Mouse (Mus musculus) MEL (cell line): ENCODE results near the gene Hspa1a. TPM values are rescaled to one million over a fixed set of nuclear protein-coding genes. Genes with fewer than 3 reads are reported as not detected.

Source experiments
- DNase-seq: peaks from one replicate; pipeline ENCODE4 v3.0.0; 2011; ENCODE audit warnings: low read depth, low spot score
- H3K27ac ChIP-seq: 2 replicates; pipeline ENCODE4 v1.5.1; 2012; ENCODE audit warnings: low read depth, mild to moderate bottlenecking, control low read depth, low read length, moderate library complexity; ENCODE audit not compliant: control insufficient read depth
- H3K27me3 ChIP-seq, 2 experiments: fragments of 150-350 bp in 1 of 2; sonication (generic) in 1 of 2; 2 replicates each; pipeline ENCODE4 v1.6.1; 2012; ENCODE audit warnings: low read length in 2 of 2, mild to moderate bottlenecking in 2 of 2, improper control_type of control experiment in 1 of 2, moderate library complexity in 1 of 2; ENCODE audit not compliant: insufficient read depth in 2 of 2, control insufficient read depth in 1 of 2
- H3K36me3 ChIP-seq, 2 experiments: 2 replicates each; pipeline ENCODE4 v1.6.1; 2012 to 2014; ENCODE audit warnings: low read length in 2 of 2, improper control_type of control experiment in 1 of 2, inconsistent platforms in 1 of 2, mild to moderate bottlenecking in 1 of 2; ENCODE audit not compliant: insufficient read depth in 2 of 2, control insufficient read depth in 1 of 2
- H3K4me1 ChIP-seq, 2 experiments: fragments of 150-350 bp in 1 of 2; sonication (generic) in 1 of 2; 2 replicates each; pipeline ENCODE4 v1.6.1; 2012; ENCODE audit warnings: low read length in 2 of 2, improper control_type of control experiment in 1 of 2, mild to moderate bottlenecking in 1 of 2; ENCODE audit not compliant: insufficient read depth in 2 of 2, control insufficient read depth in 1 of 2
- H3K4me3 ChIP-seq, 2 experiments: fragments of 150-350 bp in 1 of 2; sonication (generic) in 1 of 2; 2 replicates each; pipeline ENCODE4 v1.5.1; 2012; ENCODE audit warnings: low read depth in 2 of 2, low read length in 2 of 2, mild to moderate bottlenecking in 2 of 2, moderate library complexity in 2 of 2, control low read depth in 1 of 2, improper control_type of control experiment in 1 of 2; ENCODE audit not compliant: control insufficient read depth in 1 of 2, insufficient read depth in 1 of 2
- H3K79me2 ChIP-seq: 2 replicates; pipeline ENCODE4 v1.6.1; 2012; ENCODE audit warnings: mild to moderate bottlenecking, low read length, moderate library complexity; ENCODE audit not compliant: control insufficient read depth, poor library complexity, insufficient read depth
- H3K9ac ChIP-seq: 2 replicates; pipeline ENCODE4 v1.6.1; 2012; ENCODE audit warnings: low read depth, mild to moderate bottlenecking, control low read depth, low read length, moderate library complexity; ENCODE audit not compliant: control insufficient read depth, poor library complexity, severe bottlenecking
- H3K9me3 ChIP-seq: fragments of 150-350 bp; sonication (generic); replicated peaks from 2 replicates; pipeline ENCODE4 v1.6.1; 2012; ENCODE audit warnings: mild to moderate bottlenecking, low read length, improper control_type of control experiment, moderate library complexity; ENCODE audit not compliant: insufficient read depth
- CTCF ChIP-seq, 3 experiments: IDR thresholded peaks in 2 of 3; conservative IDR thresholded peaks in 1 of 3; 2 replicates each; pipeline ENCODE4 v1.5.1; 2011 to 2012; ENCODE audit warnings: low read length in 3 of 3, low read depth in 2 of 3, mild to moderate bottlenecking in 2 of 3, improper control_type of control experiment in 1 of 3, inconsistent platforms in 1 of 3, mixed read lengths in 1 of 3, moderate library complexity in 1 of 3; ENCODE audit not compliant: control insufficient read depth in 1 of 3, insufficient read depth in 1 of 3, poor library complexity in 1 of 3, severe bottlenecking in 1 of 3
- ELF1 ChIP-seq: IDR thresholded peaks from 2 replicates; pipeline ENCODE4 v1.6.1; 2014; ENCODE audit warnings: low read depth, mild to moderate bottlenecking, inconsistent platforms, low read length, improper control_type of control experiment, moderate library complexity
- EP300 ChIP-seq, 2 experiments: IDR thresholded peaks; 2 replicates each; pipeline ENCODE4 v1.6.1; 2011; ENCODE audit warnings: improper control_type of control experiment in 2 of 2, low read length in 2 of 2, low read depth in 1 of 2, mild to moderate bottlenecking in 1 of 2
- ETS1 ChIP-seq: IDR thresholded peaks from 2 replicates; pipeline ENCODE4 v1.6.1; 2012; ENCODE audit warnings: low read depth, mild to moderate bottlenecking, inconsistent platforms, low read length, improper control_type of control experiment, moderate library complexity
- GABPA ChIP-seq: IDR thresholded peaks from 2 replicates; pipeline ENCODE4 v1.6.1; 2012; ENCODE audit warnings: low read depth, mild to moderate bottlenecking, inconsistent platforms, low read length, improper control_type of control experiment, moderate library complexity
- GATA1 ChIP-seq: IDR thresholded peaks from 2 replicates; pipeline ENCODE4 v1.6.1; 2011; ENCODE audit warnings: low read depth, low read length, improper control_type of control experiment
- HCFC1 ChIP-seq: IDR thresholded peaks from 2 replicates; pipeline ENCODE4 v1.6.1; 2012; ENCODE audit warnings: low read depth, mild to moderate bottlenecking, inconsistent platforms, low read length, improper control_type of control experiment, moderate library complexity
- JUND ChIP-seq: IDR thresholded peaks from 2 replicates; pipeline ENCODE4 v1.6.1; 2011; ENCODE audit warnings: low read depth, mild to moderate bottlenecking, improper control_type of control experiment, low read length
- KAT2A ChIP-seq: conservative IDR thresholded peaks from 2 replicates; pipeline ENCODE4 v1.6.1; 2012; ENCODE audit warnings: low read depth, low read length, improper control_type of control experiment, inconsistent platforms
- MAFK ChIP-seq: IDR thresholded peaks from 2 replicates; pipeline ENCODE4 v1.6.1; 2011; ENCODE audit warnings: low read depth, mild to moderate bottlenecking, low read length, improper control_type of control experiment, borderline replicate concordance
- MAX ChIP-seq: IDR thresholded peaks from 2 replicates; pipeline ENCODE4 v1.6.1; 2011; ENCODE audit warnings: low read length, improper control_type of control experiment
- MYB ChIP-seq: IDR thresholded peaks from 2 replicates; pipeline ENCODE4 v1.6.1; 2011; ENCODE audit warnings: mild to moderate bottlenecking, low read depth, low read length, improper control_type of control experiment
- MYC ChIP-seq: IDR thresholded peaks from 2 replicates; pipeline ENCODE4 v1.6.1; 2011; ENCODE audit warnings: low read depth, mild to moderate bottlenecking, low read length, improper control_type of control experiment, moderate library complexity
- NELFE ChIP-seq: IDR thresholded peaks from 2 replicates; pipeline ENCODE4 v1.6.1; 2011; ENCODE audit warnings: low read depth, low read length, improper control_type of control experiment
- NRF1 ChIP-seq: IDR thresholded peaks from 2 replicates; pipeline ENCODE4 v1.6.1; 2014; ENCODE audit warnings: low read depth, mild to moderate bottlenecking, inconsistent platforms, low read length, improper control_type of control experiment, moderate library complexity; ENCODE audit not compliant: poor library complexity, insufficient read depth, severe bottlenecking
- POLR2A ChIP-seq, 2 experiments: IDR thresholded peaks; 2 replicates each; pipeline ENCODE4 v1.6.1; 2011 to 2012; ENCODE audit warnings: low read length in 2 of 2, mild to moderate bottlenecking in 2 of 2, control low read depth in 1 of 2, improper control_type of control experiment in 1 of 2, low read depth in 1 of 2, moderate library complexity in 1 of 2; ENCODE audit not compliant: control insufficient read depth in 1 of 2, insufficient read depth in 1 of 2, poor library complexity in 1 of 2
- POLR2AphosphoS5 ChIP-seq: IDR thresholded peaks from 2 replicates; pipeline ENCODE4 v1.6.1; 2012; ENCODE audit warnings: low read depth, borderline replicate concordance, mild to moderate bottlenecking, inconsistent platforms, low read length, moderate library complexity, mixed read lengths
- RAD21 ChIP-seq: IDR thresholded peaks from 2 replicates; pipeline ENCODE4 v1.6.1; 2011; ENCODE audit warnings: mild to moderate bottlenecking, low read depth, low read length, improper control_type of control experiment
- RCOR1 ChIP-seq: IDR thresholded peaks from 2 replicates; pipeline ENCODE4 v1.6.1; 2012; ENCODE audit warnings: low read depth, mild to moderate bottlenecking, inconsistent platforms, low read length, improper control_type of control experiment
- SIN3A ChIP-seq: IDR thresholded peaks from 2 replicates; pipeline ENCODE4 v1.6.1; 2012; ENCODE audit warnings: low read length, improper control_type of control experiment, inconsistent platforms
- TBP ChIP-seq: IDR thresholded peaks from 2 replicates; pipeline ENCODE4 v1.8.0; 2011; ENCODE audit warnings: low read depth, low read length, improper control_type of control experiment
- TCF12 ChIP-seq: IDR thresholded peaks from 2 replicates; pipeline ENCODE4 v1.6.1; 2014; ENCODE audit warnings: low read depth, mild to moderate bottlenecking, inconsistent platforms, low read length, improper control_type of control experiment, moderate library complexity
- USF1 ChIP-seq: IDR thresholded peaks from 2 replicates; pipeline ENCODE4 v1.6.1; 2014; ENCODE audit warnings: low read depth, mild to moderate bottlenecking, inconsistent platforms, low read length, improper control_type of control experiment, moderate library complexity
- ZNF384 ChIP-seq: IDR thresholded peaks from 2 replicates; pipeline ENCODE4 v1.6.1; 2012; ENCODE audit warnings: low read depth, mild to moderate bottlenecking, inconsistent platforms, low read length, improper control_type of control experiment
- polyA plus RNA-seq, 2 experiments: library from polyadenylated mRNA; stranded (reverse) in 1 of 2; unstranded in 1 of 2; fragments of >175 nt in 1 of 2; fragments of >200 nt in 1 of 2; gene quantifications; 2 replicates each; pipeline versions ENCODE4 v1.2.1 to v1.2.4; 2012; ENCODE audit warnings: low replicate concordance in 2 of 2, low read depth in 1 of 2; ENCODE audit not compliant: insufficient read length in 2 of 2, insufficient read depth in 1 of 2, missing spikeins in 1 of 2
- total RNA-seq: library from RNA; depleted of rRNA; stranded (reverse); fragments of 300-350 nt; gene quantifications from 2 replicates; pipeline ENCODE4 v1.2.3, GENCODE M21; 2012

Hspa1a gene
- total and polyA plus RNA-seq, 3 experiments, result not detected

GRCm38 (mm10) chr17:34941344-34942041 is 30.5 kb downstream of the Hspa1a start:
- H3K27me3 ChIP-seq, result no peaks in the 10 kb centered on the region
- peak overlapping the region; percentile 96 for H3K27ac ChIP-seq
- TF ChIP-seq KAT2A (no peak), MYC (no peak), CTCF (IDR thresholded peaks at IDR 0.05 in 2 of 3, conservative IDR thresholded peaks at IDR 0.05 in 1 of 3; ENCODE audit: control insufficient read depth in 1 of 3, insufficient read depth in 1 of 3, low read depth in 2 of 3, low read length in 3 of 3, poor library complexity in 1 of 3, severe bottlenecking in 1 of 3) (no peak), RAD21 (no peak), GATA1 (peak; percentile 81), SIN3A (peak; percentile 79), RCOR1 (peak; percentile 66), EP300 (IDR thresholded peaks at IDR 0.05; ENCODE audit: low read depth in 1 of 2, low read length in 2 of 2) (peak; percentile 72 to 88), NELFE (no peak), MAFK (no peak), JUND (0 out of 2 replicates have a peak, but pooled peaks have one; percentile 19), USF1 (no peak), GABPA (no peak), MYB (peak; percentile 78), NRF1 (no peak), ETS1 (peak; percentile 46), ZNF384 (peak; percentile 91), POLR2AphosphoS5 (no peak), TCF12 (peak; percentile 61; the same call in 1 of the 2 replicates), ELF1 (peak; percentile 59; the same call in 1 of the 2 replicates), TBP (no peak), MAX (no peak), HCFC1 (peak; percentile 64), POLR2A (IDR thresholded peaks at IDR 0.05; ENCODE audit: control insufficient read depth in 1 of 2, insufficient read depth in 1 of 2, low read depth in 1 of 2, low read length in 2 of 2, poor library complexity in 1 of 2) (peak in 1 of 2 experiments; percentile 39; a peak in 1 of 4 replicates)
- peak; percentile 82 for DNase-seq
- peaks cover 0 to 13% of the 10 kb centered on the region in 2 experiments; a peak in 2 of 4 replicates for H3K36me3 ChIP-seq
- H3K9ac ChIP-seq, result peak overlapping the region; percentile 66
- no peaks in the 10 kb centered on the region for H3K9me3 ChIP-seq
- H3K4me1 ChIP-seq, result peaks cover 2 to 10% of the 10 kb centered on the region in 2 experiments
- peak overlapping the region; percentile 45 to 54 for H3K4me3 ChIP-seq
- no peaks in the 10 kb centered on the region for H3K79me2 ChIP-seq
